Mouse (Mus musculus): Measurements from ENCODE around the gene AC109138.7. TPM values are rescaled to one million over a fixed set of nuclear protein-coding genes. Genes with fewer than 3 reads are reported as not detected.
A peak's percentile ranks its signal among the peaks of the same experiment; 100 is the strongest.

AC109138.7 gene
- polyA plus RNA-seq, 1 experiment from 2014 or later, result not detected

DNA sequence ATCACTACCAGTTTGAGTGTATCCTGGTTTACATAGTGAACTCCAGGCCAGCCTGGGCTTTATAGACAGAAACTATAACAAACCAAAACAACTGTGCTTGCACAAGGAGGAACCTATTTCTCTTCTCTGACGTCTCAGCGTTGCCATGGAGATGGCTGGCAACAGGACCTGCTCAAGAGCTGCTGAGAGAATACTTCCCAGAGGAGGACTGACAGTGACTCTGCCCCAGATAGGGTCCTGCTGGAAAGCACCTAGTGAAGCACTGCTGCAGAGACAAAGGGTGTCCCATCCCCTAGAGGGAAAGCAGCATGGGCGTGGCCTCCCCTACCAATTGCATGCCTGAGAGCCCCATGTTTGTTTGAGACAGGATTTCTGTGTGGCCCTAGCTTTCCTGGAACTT, 32.3 kb upstream of the AC109138.7 start:
- no peak for ATAC-seq (ENCODE audit: low read depth)
- Histone ChIP-seq H3K4me1 (replicated peaks) (peaks cover 22% of the 10 kb centered on the region), H3K4me2 (no peak overlapping the region), H3K27me3 (no peaks in the 10 kb centered on the region), H3K9ac (no peak overlapping the region), H3K9me3 (replicated peaks) (no peaks in the 10 kb centered on the region), H3K4me3 (replicated peaks) (no peak overlapping the region), H3K36me3 (no peaks in the 10 kb centered on the region), H3K27ac (no peak overlapping the region)
- 42% methylated on average over 3 of the region's 3 CpGs for WGBS (ENCODE audit: insufficient replicate concordance)
- no peak for DNase-seq

- Histone ChIP-seq H3K36me3 (no peaks in the 10 kb centered on the region), H3K27me3 (no peaks in the 10 kb centered on the region), H3K27ac (no peak overlapping the region), H3K4me3 (replicated peaks) (no peak overlapping the region), H3K9ac (no peak overlapping the region), H3K9me3 (replicated peaks) (no peaks in the 10 kb centered on the region), H3K4me1 (replicated peaks) (peaks cover 22% of the 10 kb centered on the region), H3K4me2 (no peak overlapping the region)
- 63% methylated on average over 2 of the region's 2 CpGs for WGBS (ENCODE audit: insufficient replicate concordance)
- DNase-seq (no peak), ATAC-seq (ENCODE audit: low read depth) (no peak)
Measured at GRCm38 (mm10) chr19:4183689-4184088, 30.5 kb upstream of the AC109138.7 start.

- no peaks in the 10 kb centered on the region for H3K36me3 ChIP-seq
- DNase-seq, result no peak
- no peak overlapping the region for H3K9ac ChIP-seq
- H3K4me1 ChIP-seq (replicated peaks), result peaks cover 25% of the 10 kb centered on the region
- H3K4me3 ChIP-seq (replicated peaks), result no peak overlapping the region
- H3K27me3 ChIP-seq, result no peaks in the 10 kb centered on the region
- H3K9me3 ChIP-seq (replicated peaks), result no peaks in the 10 kb centered on the region
- H3K27ac ChIP-seq, result peak overlapping the region; percentile 68
- WGBS (ENCODE audit: insufficient replicate concordance), result 28% methylated on average over 15 of the region's 15 CpGs
- H3K4me2 ChIP-seq, result peak overlapping the region; percentile 28; the same call in 1 of the 2 replicates
- ATAC-seq (ENCODE audit: low read depth), result peak; percentile 46
Measured at GRCm38 (mm10) chr19:4184976-4185975, 28.9 kb upstream of the AC109138.7 start.

- ATAC-seq (ENCODE audit: low read depth) (no peak), DNase-seq (no peak)
- Histone ChIP-seq H3K9ac (no peak overlapping the region), H3K4me3 (replicated peaks) (no peak overlapping the region), H3K9me3 (replicated peaks) (no peaks in the 10 kb centered on the region), H3K4me1 (replicated peaks) (peaks cover 35% of the 10 kb centered on the region), H3K4me2 (no peak overlapping the region), H3K27me3 (no peaks in the 10 kb centered on the region), H3K27ac (no peak overlapping the region), H3K36me3 (no peaks in the 10 kb centered on the region)
- 72% methylated on average over 3 of the region's 3 CpGs for WGBS (ENCODE audit: insufficient replicate concordance)
Measured at GRCm38 (mm10) chr19:4187303-4187702, 26.9 kb upstream of the AC109138.7 start.

DNA sequence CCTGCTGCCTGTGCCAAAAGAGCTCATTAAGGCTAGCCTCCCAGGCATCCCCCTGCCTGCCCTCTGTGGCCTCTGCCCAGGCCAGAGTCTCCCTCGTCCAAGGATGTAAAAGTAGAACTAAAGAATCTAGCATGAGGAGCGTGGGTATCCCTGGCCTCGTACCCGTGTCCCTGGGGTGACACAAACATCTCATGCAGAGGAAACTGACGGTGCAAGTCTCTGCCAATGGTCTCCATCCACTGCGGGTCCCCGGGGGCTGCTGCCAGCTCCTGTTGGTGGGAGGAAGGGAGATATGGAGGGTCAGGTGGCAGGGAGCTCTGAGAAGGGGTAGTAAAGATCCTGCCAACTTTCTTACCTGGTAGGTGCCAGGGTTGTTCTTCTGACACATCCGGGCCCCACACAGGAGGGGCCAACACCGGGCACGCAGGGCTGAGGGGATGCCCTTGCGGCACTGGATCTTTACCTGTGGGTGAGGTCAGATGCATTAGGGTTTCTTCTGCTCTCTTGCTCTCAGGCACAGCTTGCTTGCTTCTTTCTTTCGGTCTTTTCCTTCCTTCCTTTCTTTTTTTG, 25.0 kb upstream of the AC109138.7 start:
- 86% methylated on average over 12 of the region's 12 CpGs for WGBS (ENCODE audit: insufficient replicate concordance)
- no peaks in the 10 kb centered on the region for H3K9me3 ChIP-seq (replicated peaks)
- peaks cover 53% of the 10 kb centered on the region for H3K4me1 ChIP-seq (replicated peaks)

GRCm38 (mm10) chr19:4190831-4191334, 23.3 kb upstream of the AC109138.7 start, which contains the start of gene Tbc1d10c:
Gene Tbc1d10c, minus strand, starts transcription at chr19:4191284.
- ATAC-seq (ENCODE audit: low read depth) (no peak), DNase-seq (no peak)
- Histone ChIP-seq H3K9me3 (replicated peaks) (no peaks in the 10 kb centered on the region), H3K27me3 (no peaks in the 10 kb centered on the region), H3K27ac (peak within 1 kb of the TSS; percentile 91), H3K4me3 (replicated peaks) (peak within 1 kb of the TSS; percentile 93), H3K9ac (peak within 1 kb of the TSS; percentile 97), H3K4me2 (peak within 1 kb of the TSS; percentile 90), H3K36me3 (peaks cover 29% of the 10 kb centered on the region), H3K4me1 (replicated peaks) (peaks cover 56% of the 10 kb centered on the region)
- WGBS (ENCODE audit: insufficient replicate concordance), result 26% methylated on average over 4 of the region's 4 CpGs

More for the DNA sequence above, 25.0 kb upstream of the AC109138.7 start:
- H3K36me3 ChIP-seq, result peaks cover 12% of the 10 kb centered on the region
- H3K9ac ChIP-seq, result no peak overlapping the region
- H3K27me3 ChIP-seq, result no peaks in the 10 kb centered on the region
- no peak overlapping the region for H3K27ac ChIP-seq
- no peak overlapping the region for H3K4me2 ChIP-seq
- no peak for DNase-seq
- no peak overlapping the region for H3K4me3 ChIP-seq (replicated peaks)
- no peak for ATAC-seq (ENCODE audit: low read depth)

DNA sequence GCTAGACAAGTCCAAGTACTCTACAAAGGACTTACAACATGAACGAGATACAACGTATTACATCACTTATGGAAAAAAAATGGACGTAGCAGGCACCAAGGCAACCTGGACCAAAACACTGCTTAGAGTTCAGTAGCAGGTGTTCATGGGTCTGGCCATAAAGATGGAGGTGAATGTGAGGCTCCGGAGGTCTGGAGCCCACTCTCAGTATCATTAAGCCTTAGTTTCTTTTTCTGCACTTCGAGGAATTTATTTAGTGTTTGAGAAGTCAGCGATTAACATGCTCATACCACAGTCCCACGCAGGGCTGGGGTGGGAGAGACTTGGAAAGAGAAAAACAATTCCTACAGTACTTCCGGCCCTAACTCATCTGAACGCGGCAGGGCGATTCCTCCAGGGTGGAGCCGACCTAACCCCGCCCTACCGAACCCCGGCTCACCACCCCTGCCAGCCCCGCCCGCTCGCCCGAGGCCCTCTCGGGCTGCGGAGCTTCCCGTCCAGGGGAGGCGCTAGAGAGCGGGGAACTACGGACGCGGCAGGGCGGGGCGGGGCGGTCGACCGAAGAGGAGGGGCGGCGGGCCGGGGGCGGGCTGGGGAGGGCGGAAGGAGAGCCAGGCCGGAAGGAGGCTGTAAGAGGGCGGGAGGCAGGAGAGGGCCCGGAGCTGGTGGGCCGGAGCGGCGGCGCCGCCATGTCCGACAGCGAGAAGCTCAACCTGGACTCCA, 22.5 kb upstream of the AC109138.7 start, which contains the start of gene Ppp1ca:
Ppp1ca (plus strand) TSS at position 538 of the 723 bp plus-strand sequence.
- WGBS (ENCODE audit: insufficient replicate concordance), result 3% methylated on average over 38 of the region's 47 CpGs
- peaks cover 60% of the 10 kb centered on the region for H3K4me1 ChIP-seq (replicated peaks)
- H3K27ac ChIP-seq, result peak within 1 kb of the TSS; percentile 91
- H3K27me3 ChIP-seq, result no peaks in the 10 kb centered on the region
- H3K36me3 ChIP-seq, result peaks cover 37% of the 10 kb centered on the region
- DNase-seq (peak; percentile 95), ATAC-seq (ENCODE audit: low read depth) (peak; percentile 93)
- peak within 1 kb of the TSS; percentile 93 for H3K4me3 ChIP-seq (replicated peaks)
- peak within 1 kb of the TSS; percentile 90 for H3K4me2 ChIP-seq
- peak within 1 kb of the TSS; percentile 97 for H3K9ac ChIP-seq
- H3K9me3 ChIP-seq (replicated peaks), result no peaks in the 10 kb centered on the region

GRCm38 (mm10) chr19:4192251-4192985, 21.7 kb upstream of the AC109138.7 start:
- H3K36me3 ChIP-seq, result peaks cover 45% of the 10 kb centered on the region
- no peak for DNase-seq
- H3K4me3 ChIP-seq (replicated peaks), result peak overlapping the region; percentile 93
- WGBS (ENCODE audit: insufficient replicate concordance), result under 1% methylated on average over 51 of the region's 52 CpGs
- H3K4me1 ChIP-seq (replicated peaks), result peaks cover 68% of the 10 kb centered on the region
- no peaks in the 10 kb centered on the region for H3K27me3 ChIP-seq
- H3K9ac ChIP-seq, result peak overlapping the region; percentile 97
- peak overlapping the region; percentile 91 for H3K27ac ChIP-seq
- no peaks in the 10 kb centered on the region for H3K9me3 ChIP-seq (replicated peaks)
- H3K4me2 ChIP-seq, result peak overlapping the region; percentile 90
- ATAC-seq (ENCODE audit: low read depth), result peak; percentile 62

- H3K27ac ChIP-seq, result peak overlapping the region; percentile 91
- H3K9me3 ChIP-seq (replicated peaks), result no peaks in the 10 kb centered on the region
- peaks cover 52% of the 10 kb centered on the region for H3K36me3 ChIP-seq
- peak overlapping the region; percentile 93 for H3K4me3 ChIP-seq (replicated peaks)
- WGBS (ENCODE audit: insufficient replicate concordance), result 50% methylated on average over 6 of the region's 6 CpGs
- no peak for ATAC-seq (ENCODE audit: low read depth)
- H3K4me2 ChIP-seq, result peak overlapping the region; percentile 90
- no peaks in the 10 kb centered on the region for H3K27me3 ChIP-seq
- peak overlapping the region; percentile 97 for H3K9ac ChIP-seq
- H3K4me1 ChIP-seq (replicated peaks), result peaks cover 73% of the 10 kb centered on the region
- no peak for DNase-seq
Measured at GRCm38 (mm10) chr19:4193129-4193528, 21.0 kb upstream of the AC109138.7 start.

DNA sequence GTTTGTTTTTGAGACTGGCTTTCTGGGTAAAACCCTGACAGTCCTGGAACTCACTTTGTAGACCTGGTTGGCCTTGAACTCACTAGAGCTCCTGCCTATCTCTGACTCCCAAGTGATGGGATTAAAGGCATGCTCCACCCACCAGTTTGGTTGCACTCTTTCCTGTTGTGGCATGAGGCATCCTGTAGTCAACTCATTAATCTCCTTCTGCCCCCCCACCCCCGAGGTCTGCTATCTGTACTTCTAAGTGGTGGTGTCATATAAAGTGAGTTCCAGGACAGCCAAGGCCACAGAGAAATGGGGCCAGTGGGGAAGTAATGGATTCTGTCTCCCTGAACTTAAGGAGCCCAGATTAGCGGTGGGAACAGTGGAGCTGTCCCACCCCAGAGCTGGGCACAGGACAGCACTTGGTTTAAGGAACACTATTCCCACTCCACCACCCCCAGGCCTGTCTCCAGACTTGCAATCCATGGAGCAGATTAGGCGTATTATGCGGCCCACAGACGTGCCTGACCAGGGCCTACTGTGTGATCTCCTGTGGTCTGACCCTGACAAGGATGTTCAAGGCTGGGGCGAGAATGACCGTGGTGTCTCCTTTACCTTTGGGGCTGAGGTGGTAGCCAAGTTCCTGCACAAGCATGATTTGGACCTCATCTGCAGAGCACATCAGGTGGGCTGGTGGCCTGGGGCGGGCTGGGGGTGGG, 20.0 kb upstream of the AC109138.7 start:
- Histone ChIP-seq H3K4me2 (peak overlapping the region; percentile 90), H3K27me3 (no peaks in the 10 kb centered on the region), H3K27ac (peak overlapping the region; percentile 91; the same call in 1 of the 2 replicates), H3K36me3 (peaks cover 61% of the 10 kb centered on the region), H3K9ac (peak overlapping the region; percentile 97), H3K4me3 (replicated peaks) (no peak overlapping the region), H3K4me1 (replicated peaks) (peaks cover 79% of the 10 kb centered on the region), H3K9me3 (replicated peaks) (no peaks in the 10 kb centered on the region)
- whole genome bisulfite sequencing (ENCODE audit: insufficient replicate concordance), result 71% methylated on average over 8 of the region's 8 CpGs
- ATAC-seq (ENCODE audit: low read depth) (no peak), DNase-seq (no peak)

All from liver, embryonic 13.5 days (tissue).